Mouse (Mus musculus) layer of hippocampus, adult 18-20 months (tissue): ENCODE results near the gene Catsperg1. TPM values are rescaled to one million over a fixed set of nuclear protein-coding genes. Genes with fewer than 3 reads are reported as not detected.

Experiments
- DNase-seq, 2 experiments: peaks; one replicate each; pipeline ENCODE4 v3.0.0; 2022; ENCODE audit warnings: low spot score in 2 of 2
- total RNA-seq, 2 experiments: library from RNA; stranded (reverse); gene quantifications; 2 replicates each; pipeline ENCODE4 v1.2.3; 2021

Gene Catsperg1
- total RNA-seq, 2 experiments from 2014 or later: 1.6 to 1.7 TPM

GRCm38 (mm10) chr7:29170755-29171561 lies 42.9 kb downstream of the Catsperg1 start:
- no peak for DNase-seq

GRCm38 (mm10) chr7:29170066-29170754 lies 43.6 kb downstream of the Catsperg1 start, which contains the start of the genes Ggn and Spred3:
Gene Ggn (plus strand): TSS chr7:29170210.
Gene Spred3 (minus strand): TSS chr7:29170411.
- peak in 1 of 2 experiments; percentile 41 for DNase-seq

- DNase-seq: peak; percentile 72 to 82
Observed at GRCm38 (mm10) chr7:29169231-29170065, 44.4 kb downstream of the Catsperg1 start.

- peak in 1 of 2 experiments; percentile 32 for DNase-seq
Observed at GRCm38 (mm10) chr7:29168791-29169230, 45.0 kb downstream of the Catsperg1 start.

GRCm38 (mm10) chr7:29168121-29168695 lies 45.6 kb downstream of the Catsperg1 start:
- DNase-seq: no peak

GRCm38 (mm10) chr7:29167656-29168055 lies 46.2 kb downstream of the Catsperg1 start:
- no peak for DNase-seq

GRCm38 (mm10) chr7:29162750-29163525 lies 50.9 kb downstream of the Catsperg1 start:
- DNase-seq: no peak

GRCm38 (mm10) chr7:29162294-29162693 lies 51.5 kb downstream of the Catsperg1 start:
- no peak for DNase-seq

- DNase-seq: no peak
Observed at GRCm38 (mm10) chr7:29158264-29158663, 55.6 kb downstream of the Catsperg1 start.

GRCm38 (mm10) chr7:29155838-29156782 lies 57.7 kb downstream of the Catsperg1 start, which contains the start of gene Fam98c:
Gene Fam98c (minus strand): TSS chr7:29156234.
- peak; percentile 84 to 88 for DNase-seq

GRCm38 (mm10) chr7:29155196-29155837 lies 58.5 kb downstream of the Catsperg1 start:
- DNase-seq: peak; percentile 87 to 94

- DNase-seq: no peak
Observed at GRCm38 (mm10) chr7:29154018-29154720, 59.7 kb downstream of the Catsperg1 start.

- no peak for DNase-seq
Observed at GRCm38 (mm10) chr7:29151486-29151885, 62.3 kb downstream of the Catsperg1 start.

- DNase-seq: no peak
Observed at GRCm38 (mm10) chr7:29148771-29149170, 65.1 kb downstream of the Catsperg1 start.

- no peak for DNase-seq
Observed at GRCm38 (mm10) chr7:29146625-29147367, 67.0 kb downstream of the Catsperg1 start.

GRCm38 (mm10) chr7:29144006-29144405 lies 69.8 kb downstream of the Catsperg1 start:
- no peak for DNase-seq

- no peak for DNase-seq
Observed at GRCm38 (mm10) chr7:29141416-29141815, 72.4 kb downstream of the Catsperg1 start.
